Mouse (Mus musculus) frontal cortex, postnatal 14 days (tissue): ENCODE measurements around the gene Rab4a.

Experiments used
- DNase-seq, 2 experiments: peaks; one replicate each; pipeline ENCODE4 v3.0.0; 2022; ENCODE audit warnings: low spot score in 2 of 2

The Rab4a gene

GRCm38 (mm10) chr8:123813173-123813891 is 7.5 kb downstream of the Rab4a start:
- no peak for DNase-seq

GRCm38 (mm10) chr8:123813892-123814266 is 8.1 kb downstream of the Rab4a start:
- DNase-seq: no peak

GRCm38 (mm10) chr8:123815325-123815724 is 9.5 kb downstream of the Rab4a start:
- no peak for DNase-seq

GRCm38 (mm10) chr8:123816939-123817338 is 11.2 kb downstream of the Rab4a start:
- DNase-seq: no peak

GRCm38 (mm10) chr8:123817747-123818146 is 12.0 kb downstream of the Rab4a start:
- no peak for DNase-seq

- DNase-seq: no peak
Observed at GRCm38 (mm10) chr8:123819683-123820610, 14.2 kb downstream of the Rab4a start.

- DNase-seq: no peak
Observed at GRCm38 (mm10) chr8:123820780-123821179, 15.0 kb downstream of the Rab4a start.

GRCm38 (mm10) chr8:123823111-123823510 is 17.3 kb downstream of the Rab4a start:
- no peak for DNase-seq

- DNase-seq: no peak
Observed at GRCm38 (mm10) chr8:123823532-123824123, 17.8 kb downstream of the Rab4a start.

- DNase-seq: no peak
Observed at GRCm38 (mm10) chr8:123826001-123826400, 20.2 kb downstream of the Rab4a start.

- DNase-seq: no peak
Observed at GRCm38 (mm10) chr8:123826758-123827157, 21.0 kb downstream of the Rab4a start.

GRCm38 (mm10) chr8:123827523-123827922 is 21.7 kb downstream of the Rab4a start:
- no peak for DNase-seq

- no peak for DNase-seq
Observed at GRCm38 (mm10) chr8:123832757-123833156, 27.0 kb downstream of the Rab4a start.

- DNase-seq: peak in 1 of 2 experiments; percentile 56
Observed at GRCm38 (mm10) chr8:123835451-123835850, 29.7 kb downstream of the Rab4a start.

GRCm38 (mm10) chr8:123836354-123836753 is 30.6 kb downstream of the Rab4a start:
- DNase-seq: no peak

GRCm38 (mm10) chr8:123838496-123838895 is 32.7 kb downstream of the Rab4a start:
- DNase-seq: no peak

GRCm38 (mm10) chr8:123840578-123841345 is 35.0 kb downstream of the Rab4a start:
- DNase-seq: peak; percentile 59 to 72

GRCm38 (mm10) chr8:123842086-123842485 is 36.3 kb downstream of the Rab4a start:
- DNase-seq: no peak

GRCm38 (mm10) chr8:123844341-123844740 is 38.6 kb downstream of the Rab4a start:
- DNase-seq: no peak

GRCm38 (mm10) chr8:123845114-123845513 is 39.3 kb downstream of the Rab4a start:
- DNase-seq: no peak

- no peak for DNase-seq
Observed at GRCm38 (mm10) chr8:123845991-123846390, 40.2 kb downstream of the Rab4a start.

GRCm38 (mm10) chr8:123846509-123846908 is 40.7 kb downstream of the Rab4a start:
- no peak for DNase-seq
